Mouse (Mus musculus) neural tube, embryonic 11.5 days (tissue): ENCODE measurements around the gene Ttn. TPM values are rescaled to one million over a fixed set of nuclear protein-coding genes. Genes with fewer than 3 reads are reported as not detected.

Source experiments
- ATAC-seq: fragments of 200-750 bp; cut with Nextera tagmentation; 2 replicates; pipeline ENCODE4 v1.8.0; 2017; ENCODE audit warnings: moderate number of reproducible peaks, mild to moderate bottlenecking, moderate TSS enrichment, moderate library complexity; ENCODE audit not compliant: insufficient read depth, low FRiP score, low TSS enrichment
- DNase-seq: peaks from one replicate; pipeline ENCODE4 v3.0.0-alpha.2; 2015; ENCODE audit warnings: low spot score
- H3K27ac ChIP-seq: fragments of 300-500 bp; sonication (generic); 2 replicates; pipeline ENCODE4 v1.5.1; 2014; ENCODE audit warnings: low read depth, mild to moderate bottlenecking, low read length
- H3K27me3 ChIP-seq: fragments of 300-500 bp; sonication (generic); 2 replicates; pipeline ENCODE4 v1.6.1; 2014; ENCODE audit warnings: mild to moderate bottlenecking, low read length, mixed read lengths; ENCODE audit not compliant: control insufficient read depth, insufficient read depth
- H3K36me3 ChIP-seq: fragments of 300-500 bp; sonication (generic); 2 replicates; pipeline ENCODE4 v1.6.1; 2014; ENCODE audit warnings: mild to moderate bottlenecking, low read length, moderate library complexity, mixed read lengths; ENCODE audit not compliant: control insufficient read depth, insufficient read depth
- H3K4me1 ChIP-seq: fragments of 300-500 bp; sonication (generic); 2 replicates; pipeline ENCODE4 v1.6.1; 2014; ENCODE audit warnings: low read length, mixed read lengths; ENCODE audit not compliant: control insufficient read depth, insufficient read depth
- H3K4me2 ChIP-seq: fragments of 300-500 bp; sonication (generic); 2 replicates; pipeline ENCODE4 v1.6.1; 2014; ENCODE audit warnings: low read depth, mild to moderate bottlenecking, moderate library complexity
- H3K4me3 ChIP-seq: fragments of 300-500 bp; sonication (generic); 2 replicates; pipeline ENCODE4 v1.5.1; 2014; ENCODE audit warnings: low read depth, low read length
- H3K9ac ChIP-seq: fragments of 300-500 bp; sonication (generic); 2 replicates; pipeline ENCODE4 v1.6.1; 2014; ENCODE audit warnings: mild to moderate bottlenecking, low read length
- H3K9me3 ChIP-seq: fragments of 300-500 bp; sonication (generic); 2 replicates; pipeline ENCODE4 v1.6.1; 2016; ENCODE audit warnings: low read length; ENCODE audit not compliant: control insufficient read depth
- WGBS: fragments of 180-500 bp; shearing (Covaris S2); extraction: QIAGEN DNeasy Blood & Tissue Kit; methylation state at CpG from one replicate; pipeline ENCODE4 v1.1.7; 2014; 5-methylcytosine and 5-hydroxymethylcytosine counted together
- polyA plus RNA-seq: library from polyadenylated mRNA; unstranded; fragments of >200 nt; fragmentation: Nextera tagmentation; extraction: Ambion mirVana; gene quantifications from 2 replicates; pipeline ENCODE4 v1.2.1, GENCODE M21; 2014

The Ttn gene
- polyA plus RNA-seq, 1 experiment from 2014 or later = 14.6 TPM

DNA sequence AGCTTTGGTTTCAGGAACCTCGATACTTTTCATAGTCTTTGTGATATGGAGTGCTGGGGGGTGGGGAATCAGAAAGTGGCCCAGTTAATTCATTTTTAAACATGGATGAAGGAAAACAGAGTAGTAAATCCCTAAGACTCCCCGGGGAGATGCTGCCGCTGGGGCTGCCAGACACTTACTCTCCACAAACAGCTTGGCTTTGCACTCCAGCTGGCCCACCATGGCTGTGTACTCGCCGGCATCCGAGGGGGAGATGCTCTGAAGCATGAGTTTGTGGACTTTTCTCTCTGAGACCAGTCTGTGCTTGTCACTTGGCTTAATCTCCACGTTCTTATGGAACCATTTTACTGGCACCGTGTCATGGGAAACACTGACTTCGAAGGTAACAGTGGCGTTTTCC, 43.8 kb downstream of the Ttn start:
- Histone ChIP-seq H3K27me3 (no peaks in the 10 kb centered on the region), H3K4me2 (no peak overlapping the region), H3K9ac (no peak overlapping the region), H3K4me1 (no peaks in the 10 kb centered on the region), H3K4me3 (no peak overlapping the region), H3K36me3 (no peaks in the 10 kb centered on the region), H3K9me3 (no peaks in the 10 kb centered on the region), H3K27ac (no peak overlapping the region)
- DNase-seq (no peak), ATAC-seq (no peak)
- WGBS = 76% methylated on average over 10 of the region's 10 CpGs

DNA sequence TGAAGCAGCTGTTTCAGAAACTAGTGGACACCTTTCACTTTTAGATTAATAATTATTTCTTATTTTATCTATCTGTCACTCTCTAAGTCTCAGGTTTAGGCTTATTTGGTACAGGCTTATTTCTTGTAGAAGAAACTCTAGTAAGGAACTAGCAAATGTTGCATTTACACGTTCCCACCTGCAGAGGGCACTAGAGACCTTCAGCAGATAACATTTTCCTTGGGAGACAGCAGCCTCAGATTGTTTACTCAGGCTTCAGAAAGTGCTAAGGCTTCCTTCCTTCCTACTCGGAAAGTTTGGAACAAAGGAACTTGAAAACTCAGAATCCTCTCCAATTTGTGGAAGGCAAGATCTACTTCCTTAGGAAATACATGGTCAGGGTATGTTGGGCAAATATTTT, 52.6 kb downstream of the Ttn start:
- H3K4me1 ChIP-seq = no peaks in the 10 kb centered on the region
- H3K4me2 ChIP-seq = no peak overlapping the region
- H3K4me3 ChIP-seq = no peak overlapping the region
- H3K27me3 ChIP-seq = no peaks in the 10 kb centered on the region
- WGBS = 6% methylated on average over 2 of the region's 2 CpGs
- no peak overlapping the region for H3K27ac ChIP-seq
- H3K9me3 ChIP-seq = no peaks in the 10 kb centered on the region
- DNase-seq (peak; percentile 74), ATAC-seq (no peak)
- no peaks in the 10 kb centered on the region for H3K36me3 ChIP-seq
- H3K9ac ChIP-seq = no peak overlapping the region

DNA sequence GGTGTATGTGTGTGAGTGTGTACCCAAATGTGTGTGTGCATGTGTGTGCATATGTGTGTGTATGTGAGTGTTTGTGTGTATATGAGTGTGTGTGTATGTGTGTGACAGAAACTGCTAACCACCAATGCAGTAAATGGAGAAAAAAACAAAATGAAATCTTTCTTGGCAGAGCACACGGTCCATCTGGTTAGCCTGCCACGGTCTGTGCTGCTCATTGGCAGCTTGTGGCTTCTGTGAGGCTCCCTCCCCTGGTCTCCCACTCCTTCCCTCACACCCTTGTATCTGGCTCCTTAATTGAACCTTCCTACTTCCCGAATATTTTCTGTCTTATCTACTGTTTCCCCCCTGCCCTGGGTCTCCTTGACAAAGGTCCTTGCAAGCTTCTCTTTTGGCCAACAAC, 53.5 kb downstream of the Ttn start:
- H3K36me3 ChIP-seq = no peaks in the 10 kb centered on the region
- H3K4me1 ChIP-seq = no peaks in the 10 kb centered on the region
- ATAC-seq (no peak), DNase-seq (no peak)
- no peak overlapping the region for H3K4me3 ChIP-seq
- 70% methylated on average over 3 of the region's 3 CpGs for WGBS
- H3K9me3 ChIP-seq = no peaks in the 10 kb centered on the region
- no peaks in the 10 kb centered on the region for H3K27me3 ChIP-seq
- H3K4me2 ChIP-seq = no peak overlapping the region
- H3K27ac ChIP-seq = no peak overlapping the region
- no peak overlapping the region for H3K9ac ChIP-seq

DNA sequence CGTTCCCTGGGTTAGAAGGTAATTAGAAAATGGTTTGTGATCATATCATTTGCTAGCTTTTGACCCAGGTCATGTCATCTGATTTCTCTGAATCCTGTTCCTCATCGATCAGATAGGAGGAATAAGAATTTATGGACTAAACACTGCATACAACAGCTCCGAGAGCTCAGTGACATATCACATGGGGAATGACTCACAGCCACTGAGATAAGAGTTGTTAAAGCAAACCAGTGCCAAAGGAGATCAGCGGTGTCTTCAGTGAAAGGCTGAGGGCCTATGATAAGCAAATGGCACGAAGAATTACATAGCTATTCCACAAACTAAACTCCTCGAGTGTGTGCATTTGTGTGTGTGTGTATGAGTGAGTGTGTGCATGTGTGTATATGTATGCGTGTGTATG, 54.0 kb downstream of the Ttn start:
- H3K9me3 ChIP-seq = no peaks in the 10 kb centered on the region
- ATAC-seq (no peak), DNase-seq (no peak)
- H3K4me1 ChIP-seq = no peaks in the 10 kb centered on the region
- no peak overlapping the region for H3K27ac ChIP-seq
- WGBS = 86% methylated on average over 7 of the region's 7 CpGs
- H3K4me2 ChIP-seq = no peak overlapping the region
- no peaks in the 10 kb centered on the region for H3K27me3 ChIP-seq
- no peaks in the 10 kb centered on the region for H3K36me3 ChIP-seq
- H3K4me3 ChIP-seq = no peak overlapping the region
- no peak overlapping the region for H3K9ac ChIP-seq

DNA sequence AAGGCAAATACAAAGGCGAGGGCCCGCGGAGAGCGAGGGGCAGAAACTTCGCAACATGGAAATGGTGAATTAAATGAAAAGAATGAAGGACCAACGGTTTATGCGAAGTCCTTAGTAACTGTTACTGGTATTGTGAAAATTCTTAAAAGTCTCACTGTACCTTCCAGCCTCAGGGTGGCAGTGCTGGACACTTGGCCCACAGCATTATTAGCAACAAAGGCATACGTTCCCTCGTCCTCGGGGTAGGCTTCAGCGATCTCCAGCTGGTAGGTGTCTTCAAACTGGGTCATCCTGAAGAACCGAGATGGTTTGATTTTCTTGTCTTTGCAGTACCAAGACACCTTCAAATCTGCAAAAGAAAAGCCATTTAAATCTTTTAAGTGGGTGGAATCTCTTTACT, 55.4 kb downstream of the Ttn start:
- ATAC-seq = no peak
- H3K4me1 ChIP-seq = no peaks in the 10 kb centered on the region
- 79% methylated on average over 12 of the region's 12 CpGs for WGBS
- no peak for DNase-seq
- no peaks in the 10 kb centered on the region for H3K9me3 ChIP-seq
- no peak overlapping the region for H3K4me3 ChIP-seq
- no peak overlapping the region for H3K27ac ChIP-seq
- H3K27me3 ChIP-seq = no peaks in the 10 kb centered on the region
- no peaks in the 10 kb centered on the region for H3K36me3 ChIP-seq
- H3K9ac ChIP-seq = no peak overlapping the region
- H3K4me2 ChIP-seq = no peak overlapping the region

DNA sequence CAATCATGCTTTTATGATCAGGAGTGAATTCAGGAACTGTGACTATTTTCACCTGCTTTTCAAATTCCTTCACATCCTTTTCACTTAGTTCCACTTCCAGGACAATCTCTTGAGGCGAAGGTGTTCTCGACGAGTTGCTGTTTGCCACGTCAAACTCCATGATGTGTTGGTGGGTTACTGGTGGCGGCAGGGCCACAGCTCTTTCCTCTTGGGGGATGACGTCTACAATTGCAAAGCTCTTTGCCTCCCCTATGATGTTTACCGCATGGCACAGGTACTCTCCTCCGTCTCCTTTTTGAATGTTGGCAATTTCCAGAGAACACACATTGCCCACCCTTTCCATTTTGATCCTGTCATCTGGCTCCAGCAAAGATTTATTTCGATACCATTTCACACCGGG, 67.4 kb downstream of the Ttn start:
- no peak for DNase-seq
- Histone ChIP-seq H3K36me3 (no peaks in the 10 kb centered on the region), H3K4me3 (no peak overlapping the region), H3K9me3 (no peaks in the 10 kb centered on the region), H3K4me1 (no peaks in the 10 kb centered on the region), H3K27ac (no peak overlapping the region), H3K27me3 (no peaks in the 10 kb centered on the region), H3K4me2 (no peak overlapping the region), H3K9ac (no peak overlapping the region)
- WGBS = 91% methylated on average over 10 of the region's 10 CpGs
- no peak for ATAC-seq

DNA sequence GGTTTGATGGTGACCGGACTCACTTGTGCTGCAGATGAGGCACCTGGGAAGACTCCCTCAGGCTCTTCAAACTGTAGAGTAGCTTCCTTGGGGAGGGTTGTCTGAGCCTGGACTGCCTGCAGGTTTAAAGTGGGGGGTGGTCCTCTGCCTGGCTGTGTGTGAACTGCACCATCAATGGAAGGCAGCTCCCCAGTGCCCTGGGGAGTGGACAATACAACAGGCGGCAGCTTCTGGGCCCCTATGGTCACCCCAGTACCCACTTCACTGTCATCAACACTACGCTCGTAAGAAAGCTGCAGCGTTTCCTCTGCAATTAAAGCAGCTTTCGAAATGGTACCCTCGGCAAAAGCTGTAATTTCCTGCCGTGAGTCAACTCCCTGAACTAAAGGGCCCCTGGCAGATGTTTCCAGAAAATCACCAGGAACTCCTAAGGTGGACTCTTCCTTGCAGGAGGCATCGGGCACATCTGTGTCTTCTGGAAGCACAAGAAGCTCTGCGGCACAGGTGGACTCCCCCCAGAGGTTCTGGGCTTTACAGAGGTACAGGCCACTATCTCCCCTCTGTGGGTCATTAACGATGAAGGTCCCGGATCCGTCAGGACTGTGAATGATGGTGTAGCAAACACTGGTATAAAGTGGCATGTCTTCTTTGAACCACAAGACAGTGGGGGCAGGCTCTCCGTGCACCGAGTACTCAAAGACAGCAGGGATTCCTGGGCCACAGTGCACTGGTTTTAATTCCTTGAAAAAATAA, 73.5 kb downstream of the Ttn start:
- no peak overlapping the region for H3K4me2 ChIP-seq
- 67% methylated on average over 15 of the region's 15 CpGs for whole genome bisulfite sequencing
- no peak for ATAC-seq

DNA sequence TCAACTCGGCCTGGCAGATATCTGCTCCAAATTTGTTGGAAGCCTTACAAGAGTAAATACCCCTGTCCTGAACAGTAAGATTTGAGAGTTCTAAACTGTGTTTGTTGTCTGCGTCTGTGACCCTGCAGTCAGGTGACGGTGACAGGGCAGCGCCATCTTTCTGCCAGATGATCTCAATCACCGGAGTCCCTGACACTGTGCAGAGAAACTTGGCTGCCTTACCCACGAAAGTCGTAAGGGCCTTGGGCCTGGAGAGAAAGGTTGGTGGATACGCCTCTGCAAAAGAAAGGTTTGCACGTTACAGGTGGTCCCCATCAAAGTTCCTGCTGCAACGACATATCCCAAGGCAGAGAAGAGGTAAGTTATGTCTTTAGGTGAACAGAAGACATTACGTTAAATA, 79.0 kb downstream of the Ttn start:
- no peaks in the 10 kb centered on the region for H3K27me3 ChIP-seq

More for the DNA sequence above, 73.5 kb downstream of the Ttn start:
- no peak overlapping the region for H3K4me3 ChIP-seq
- no peaks in the 10 kb centered on the region for H3K9me3 ChIP-seq
- DNase-seq = no peak
- no peak overlapping the region for H3K27ac ChIP-seq
- H3K27me3 ChIP-seq = no peaks in the 10 kb centered on the region
- no peaks in the 10 kb centered on the region for H3K4me1 ChIP-seq
- no peak overlapping the region for H3K9ac ChIP-seq
- no peaks in the 10 kb centered on the region for H3K36me3 ChIP-seq

DNA sequence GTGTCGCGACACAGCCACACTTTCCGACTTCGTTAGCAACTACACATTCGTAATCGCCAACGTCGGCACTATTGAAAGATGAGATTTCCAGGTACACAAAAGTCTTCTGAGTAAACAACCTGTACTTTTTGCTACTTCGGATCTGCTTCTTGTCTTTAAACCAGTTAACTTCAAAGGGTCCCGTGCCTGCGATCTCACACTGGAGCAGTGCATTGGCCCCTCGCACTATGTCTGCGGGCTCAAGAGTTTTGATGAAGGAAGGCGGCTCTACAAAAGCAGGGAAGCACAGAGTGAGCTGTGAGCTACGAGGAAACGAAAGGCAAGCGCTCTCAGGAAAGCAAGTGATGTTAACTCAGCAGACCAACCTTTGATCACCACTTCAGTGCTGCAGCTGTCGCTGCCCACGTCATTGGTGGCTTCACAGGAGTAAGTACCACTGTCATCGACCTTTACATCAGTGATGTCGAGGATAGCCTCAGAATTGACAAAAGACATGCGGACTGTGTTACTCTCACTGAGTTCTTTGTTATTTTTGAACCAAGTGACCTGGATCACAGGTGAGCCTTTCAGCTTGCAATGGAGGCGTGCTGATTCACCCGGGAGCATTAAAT, 80.8 kb downstream of the Ttn start:
- 93% methylated on average over 24 of the region's 24 CpGs for WGBS
- Histone ChIP-seq H3K4me2 (no peak overlapping the region), H3K9me3 (no peaks in the 10 kb centered on the region), H3K4me3 (no peak overlapping the region), H3K9ac (no peak overlapping the region), H3K36me3 (no peaks in the 10 kb centered on the region), H3K4me1 (no peaks in the 10 kb centered on the region), H3K27me3 (no peaks in the 10 kb centered on the region), H3K27ac (no peak overlapping the region)
- ATAC-seq (no peak), DNase-seq (no peak)

More for the DNA sequence above, 79.0 kb downstream of the Ttn start:
- H3K9ac ChIP-seq = no peak overlapping the region
- no peak for ATAC-seq
- H3K4me1 ChIP-seq = no peaks in the 10 kb centered on the region
- no peak overlapping the region for H3K4me2 ChIP-seq
- no peaks in the 10 kb centered on the region for H3K36me3 ChIP-seq
- H3K4me3 ChIP-seq = no peak overlapping the region
- no peak for DNase-seq
- WGBS = 94% methylated on average over 11 of the region's 11 CpGs
- H3K9me3 ChIP-seq = no peaks in the 10 kb centered on the region
- H3K27ac ChIP-seq = no peak overlapping the region
